Comparison of ENCODE assay signal across 20 mouse cellular contexts in genomic region chr5:84687534-84687933, GRCm38 (mm10).
DNase-seq lines count a peak whose midpoint lies in the region.
"Had no signal": no experiment of that assay in that cellular context is flagged by ENCODE, and none has a peak within 500 bp of the region (broad histone marks: within the 10 kb centered on the region; RNA-seq: fewer than 3 reads in every experiment).

No protein-coding gene starts in this region.

- peak; percentile 11 for DNase-seq in A20 (ENCODE audit: low read depth, low spot score)
- DNase-seq in Muller cell, postnatal 12 days (ENCODE audit: inconsistent ontology term) = peak; percentile 33
- no peak for DNase-seq in spleen, adult 18-20 months
- no peak for DNase-seq in cerebellum, postnatal 36 days
- DNase-seq in embryonic facial prominence, embryonic 10.5 days (ENCODE audit: low spot score) = no peak
- DNase-seq: adrenal gland, adult 8-10 months; adrenal gland, postnatal 14 days; adrenal gland, postnatal 36 days; cerebellum, adult 11-12 months; cerebellum, adult 2 months; cerebellum, adult 9-10 months; cerebellum, postnatal 10 days; cerebellum, postnatal 25 days had no signal

- no peak overlapping the region for H3K4me3 ChIP-seq in embryonic facial prominence, embryonic 10.5 days
- H3K4me3 ChIP-seq: embryonic facial prominence, embryonic 13.5 days; embryonic facial prominence, embryonic 15.5 days; erythroblast, embryonic 14.5 days; forebrain, embryonic 10.5 days; forebrain, embryonic 12.5 days had no signal

- no peaks in the 10 kb centered on the region for H3K27me3 ChIP-seq in embryonic facial prominence, embryonic 10.5 days (replicated peaks; ENCODE audit: low read depth, poor library complexity, severe bottlenecking)
- H3K27me3 ChIP-seq: embryonic facial prominence, embryonic 13.5 days; embryonic facial prominence, embryonic 15.5 days; forebrain, embryonic 12.5 days; Patski had no signal

- no peaks in the 10 kb centered on the region for H3K9me3 ChIP-seq in embryonic facial prominence, embryonic 10.5 days
- H3K9me3 ChIP-seq: embryonic facial prominence, embryonic 13.5 days; embryonic facial prominence, embryonic 15.5 days; forebrain, embryonic 10.5 days; forebrain, embryonic 12.5 days; G1E had no signal

- no peaks in the 10 kb centered on the region for H3K36me3 ChIP-seq in embryonic facial prominence, embryonic 10.5 days (replicated peaks)
- H3K36me3 ChIP-seq: embryonic facial prominence, embryonic 13.5 days; embryonic facial prominence, embryonic 15.5 days; forebrain, embryonic 10.5 days; forebrain, embryonic 12.5 days; G1E had no signal

- no peak overlapping the region for H3K27ac ChIP-seq in embryonic facial prominence, embryonic 10.5 days (replicated peaks)
- H3K27ac ChIP-seq: embryonic facial prominence, embryonic 13.5 days; embryonic facial prominence, embryonic 15.5 days; forebrain, embryonic 10.5 days; forebrain, embryonic 12.5 days had no signal

- H3K4me1 ChIP-seq in embryonic facial prominence, embryonic 10.5 days = no peaks in the 10 kb centered on the region
- H3K4me1 ChIP-seq: embryonic facial prominence, embryonic 13.5 days; embryonic facial prominence, embryonic 15.5 days had no signal

Comparison
In these comparisons a context has a peak if more than half of its experiments do, and no peak if none do; other contexts are left out.
1. DNase-seq: peak in A20 (single experiment) and Muller cell, postnatal 12 days (single experiment); none in spleen, adult 18-20 months (0 of 2), cerebellum, postnatal 36 days (0 of 2) and embryonic facial prominence, embryonic 10.5 days (single experiment).